Mouse (Mus musculus): ENCODE data around the gene Sprr2d. TPM values are rescaled to one million over a fixed set of nuclear protein-coding genes. Genes with fewer than 3 reads are reported as not detected.

The Sprr2d gene
- not detected in 2 replicates for polyA plus RNA-seq (2012; ENCODE audit: insufficient read depth, insufficient read length, low replicate concordance, missing spikeins)

DNA sequence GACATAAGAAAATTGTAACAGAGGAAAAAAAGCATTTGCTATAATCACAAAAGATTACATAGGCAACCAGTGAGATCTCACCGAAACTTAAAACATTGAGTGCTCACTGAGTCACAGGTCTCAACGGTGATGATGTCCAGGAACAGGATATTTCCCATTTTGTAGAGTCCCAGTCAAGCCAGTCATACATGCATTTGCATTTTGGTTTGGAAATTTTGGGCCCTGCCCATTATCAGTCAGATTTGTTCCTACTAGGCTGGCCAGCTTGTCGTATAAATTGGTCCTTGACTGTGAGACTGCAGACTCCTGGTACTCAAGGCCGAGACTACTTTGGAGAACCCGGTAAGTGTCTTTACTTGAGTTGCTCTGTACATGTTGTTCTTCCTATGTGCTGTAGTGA, at the start of gene Sprr2d:
TSS of gene Sprr2d (plus strand) at position 301 of the 400 bp plus-strand sequence.
- WGBS, result 94% methylated on average over 5 of the region's 5 CpGs
- Histone ChIP-seq H3K4me3 (ENCODE audit: insufficient read depth, low read depth, low read length) (no peak within 1 kb of the TSS), H3K27ac (ENCODE audit: insufficient read depth, low read depth, low read length) (no peak within 1 kb of the TSS), H3K4me1 (ENCODE audit: control insufficient read depth, insufficient read depth, low read length) (no peaks in the 10 kb centered on the region)
- TF ChIP-seq CTCF (IDR thresholded peaks at IDR 0.05; ENCODE audit: insufficient read depth, low read depth, low read length), result no peak
- TF ChIP-seq POLR2A (IDR thresholded peaks at IDR 0.05; ENCODE audit: insufficient read depth, low read depth, low read length), result no peak

DNA sequence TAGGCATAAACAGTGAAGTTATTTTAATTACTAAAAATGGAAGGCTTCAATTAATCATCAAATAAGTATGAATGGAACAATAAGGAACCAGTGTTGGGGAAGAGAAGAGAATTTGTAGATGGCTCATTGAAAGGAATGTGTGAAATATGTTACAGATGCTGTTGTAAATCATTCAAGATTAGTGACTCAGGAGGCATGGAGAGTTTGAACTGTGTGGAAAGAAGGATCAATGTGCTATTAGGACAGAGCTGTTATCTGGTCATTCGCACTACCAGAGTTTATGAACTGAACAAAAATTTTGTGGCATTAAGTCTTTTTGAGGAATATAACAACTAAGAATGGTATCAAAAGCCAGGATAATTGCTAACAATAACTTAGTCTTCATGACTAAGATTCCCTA, 31.5 kb upstream of the Sprr2d start:
- Histone ChIP-seq H3K4me3 (ENCODE audit: insufficient read depth, low read depth, low read length) (no peak overlapping the region), H3K4me1 (ENCODE audit: control insufficient read depth, insufficient read depth, low read length) (no peaks in the 10 kb centered on the region), H3K27ac (ENCODE audit: insufficient read depth, low read depth, low read length) (no peak overlapping the region)
- WGBS, result 98% methylated on average over 1 of the region's 1 CpGs
- TF ChIP-seq POLR2A (IDR thresholded peaks at IDR 0.05; ENCODE audit: insufficient read depth, low read depth, low read length) (no peak), CTCF (IDR thresholded peaks at IDR 0.05; ENCODE audit: insufficient read depth, low read depth, low read length) (no peak)

DNA sequence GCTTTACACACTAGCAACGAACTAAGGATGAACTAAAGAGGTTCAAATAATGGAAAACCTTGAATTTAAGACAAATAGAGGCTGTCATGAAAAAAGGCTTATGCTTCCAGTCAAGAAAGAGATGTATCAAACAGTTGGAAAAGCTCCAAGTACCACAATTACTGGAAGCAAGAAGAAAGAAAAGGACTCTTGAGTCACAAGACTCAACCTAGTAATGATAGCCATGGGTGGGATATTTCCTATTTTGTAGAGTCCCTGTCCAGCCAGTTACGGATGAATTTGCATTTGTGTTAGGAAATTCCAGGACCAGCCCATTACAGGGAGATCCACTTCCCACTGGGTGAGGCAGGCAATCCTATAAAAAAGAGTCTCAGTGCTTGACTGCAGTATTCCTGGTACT, 22.6 kb upstream of the Sprr2d start, which contains the start of gene Sprr2b:
TSS of gene Sprr2b (plus strand) at position 301 of the 400 bp plus-strand sequence.
- TF ChIP-seq CTCF (IDR thresholded peaks at IDR 0.05; ENCODE audit: insufficient read depth, low read depth, low read length), result no peak
- no peak for TF ChIP-seq POLR2A (IDR thresholded peaks at IDR 0.05; ENCODE audit: insufficient read depth, low read depth, low read length)
- 47% methylated on average over 2 of the region's 2 CpGs for WGBS
- no peak within 1 kb of the TSS for H3K4me3 ChIP-seq (ENCODE audit: insufficient read depth, low read depth, low read length)
- H3K4me1 ChIP-seq (ENCODE audit: control insufficient read depth, insufficient read depth, low read length), result no peaks in the 10 kb centered on the region
- no peak within 1 kb of the TSS for H3K27ac ChIP-seq (ENCODE audit: insufficient read depth, low read depth, low read length)

DNA sequence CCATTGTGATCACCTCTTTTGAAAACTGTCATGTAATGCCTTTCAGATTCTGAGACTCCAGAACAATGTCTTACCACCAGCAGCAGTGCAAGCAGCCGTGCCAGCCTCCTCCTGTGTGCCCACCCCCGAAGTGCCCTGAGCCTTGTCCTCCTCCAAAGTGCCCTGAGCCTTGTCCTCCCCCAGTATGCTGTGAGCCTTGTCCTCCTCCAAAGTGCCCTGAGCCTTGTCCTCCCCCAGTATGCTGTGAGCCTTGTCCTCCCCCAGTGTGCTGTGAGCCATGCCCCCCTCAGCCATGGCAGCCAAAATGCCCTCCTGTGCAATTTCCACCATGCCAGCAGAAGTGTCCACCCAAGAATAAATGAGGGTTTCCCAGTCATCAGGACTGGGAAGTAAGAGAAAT, 21.6 kb upstream of the Sprr2d start:
- H3K27ac ChIP-seq (ENCODE audit: insufficient read depth, low read depth, low read length), result no peak overlapping the region
- no peaks in the 10 kb centered on the region for H3K4me1 ChIP-seq (ENCODE audit: control insufficient read depth, insufficient read depth, low read length)
- WGBS, result 60% methylated on average over 2 of the region's 2 CpGs
- H3K4me3 ChIP-seq (ENCODE audit: insufficient read depth, low read depth, low read length), result no peak overlapping the region
- TF ChIP-seq POLR2A (IDR thresholded peaks at IDR 0.05; ENCODE audit: insufficient read depth, low read depth, low read length) (no peak), CTCF (IDR thresholded peaks at IDR 0.05; ENCODE audit: insufficient read depth, low read depth, low read length) (no peak)

DNA sequence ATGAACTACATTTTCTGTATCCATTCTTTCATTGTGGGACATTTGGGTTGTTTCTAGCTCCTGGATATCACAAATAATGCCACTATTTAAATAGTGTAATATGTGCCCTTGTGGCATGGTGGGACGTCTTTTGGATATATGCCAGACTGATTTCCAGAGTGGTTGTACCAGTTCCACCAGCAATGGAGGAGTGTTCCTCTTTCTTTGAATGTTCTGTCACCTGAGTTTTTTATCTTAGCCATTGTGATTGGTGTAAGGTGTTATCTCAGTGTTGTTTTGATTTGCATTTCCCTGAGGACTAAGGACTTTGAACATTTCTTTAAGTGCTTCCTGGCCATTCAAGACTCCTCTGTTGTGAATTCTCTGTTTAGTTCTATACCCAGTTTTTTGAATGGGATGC, 2.7 kb upstream of the Sprr2d start:
- Histone ChIP-seq H3K4me3 (ENCODE audit: insufficient read depth, low read depth, low read length) (no peak overlapping the region), H3K27ac (ENCODE audit: insufficient read depth, low read depth, low read length) (no peak overlapping the region), H3K4me1 (ENCODE audit: control insufficient read depth, insufficient read depth, low read length) (no peaks in the 10 kb centered on the region)
- WGBS, result 69% methylated on average over 1 of the region's 1 CpGs
- TF ChIP-seq CTCF (IDR thresholded peaks at IDR 0.05; ENCODE audit: insufficient read depth, low read depth, low read length) (no peak), POLR2A (IDR thresholded peaks at IDR 0.05; ENCODE audit: insufficient read depth, low read depth, low read length) (no peak)

DNA sequence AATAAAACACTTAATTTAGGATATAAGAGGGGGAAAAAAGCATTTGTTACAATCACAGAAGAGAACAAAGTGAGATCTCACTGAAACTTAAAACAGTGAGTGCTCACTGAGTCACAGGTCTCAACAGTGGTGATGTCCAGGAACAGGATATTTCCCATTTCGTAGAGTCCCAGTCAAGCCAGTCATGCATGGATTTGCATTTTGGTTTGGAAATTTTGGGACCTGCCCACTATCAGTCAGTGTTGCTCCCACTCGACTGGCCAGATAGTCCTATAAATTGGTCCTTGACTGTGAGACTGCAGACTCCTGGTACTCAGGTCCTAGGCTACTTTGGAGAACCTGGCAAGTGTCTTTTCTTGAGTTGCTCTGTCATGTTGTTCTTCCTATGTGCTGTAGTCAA, 12.9 kb downstream of the Sprr2d start, which contains the start of gene Sprr2e:
TSS of gene Sprr2e (plus strand) at position 301 of the 400 bp plus-strand sequence.
- 86% methylated on average over 2 of the region's 2 CpGs for WGBS
- Histone ChIP-seq H3K4me3 (ENCODE audit: insufficient read depth, low read depth, low read length) (no peak within 1 kb of the TSS), H3K27ac (ENCODE audit: insufficient read depth, low read depth, low read length) (no peak within 1 kb of the TSS), H3K4me1 (ENCODE audit: control insufficient read depth, insufficient read depth, low read length) (no peaks in the 10 kb centered on the region)
- TF ChIP-seq POLR2A (IDR thresholded peaks at IDR 0.05; ENCODE audit: insufficient read depth, low read depth, low read length) (no peak), CTCF (IDR thresholded peaks at IDR 0.05; ENCODE audit: insufficient read depth, low read depth, low read length) (no peak)

DNA sequence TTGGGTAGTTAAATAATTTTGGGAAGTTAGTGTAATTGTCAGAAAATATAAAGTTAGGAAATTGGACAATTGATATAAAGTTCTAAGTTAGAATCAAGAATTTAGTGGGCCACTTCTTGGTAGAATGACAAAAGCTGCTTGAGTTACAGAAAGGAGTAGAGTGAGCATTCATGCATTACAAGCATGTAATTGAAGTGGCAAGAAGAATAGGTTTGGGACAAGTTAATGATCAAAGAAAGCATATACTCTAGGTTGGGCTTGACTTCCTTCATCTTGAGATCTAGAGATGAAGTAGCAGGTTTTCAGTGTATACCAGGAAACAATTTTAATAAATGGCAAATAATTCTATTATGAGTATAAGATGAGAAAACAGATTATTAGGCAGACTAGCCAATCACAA, 22.7 kb downstream of the Sprr2d start:
- no peak overlapping the region for H3K27ac ChIP-seq (ENCODE audit: insufficient read depth, low read depth, low read length)
- H3K4me3 ChIP-seq (ENCODE audit: insufficient read depth, low read depth, low read length), result no peak overlapping the region
- no peaks in the 10 kb centered on the region for H3K4me1 ChIP-seq (ENCODE audit: control insufficient read depth, insufficient read depth, low read length)
- no peak for TF ChIP-seq CTCF (IDR thresholded peaks at IDR 0.05; ENCODE audit: insufficient read depth, low read depth, low read length)
- TF ChIP-seq POLR2A (IDR thresholded peaks at IDR 0.05; ENCODE audit: insufficient read depth, low read depth, low read length), result no peak

DNA sequence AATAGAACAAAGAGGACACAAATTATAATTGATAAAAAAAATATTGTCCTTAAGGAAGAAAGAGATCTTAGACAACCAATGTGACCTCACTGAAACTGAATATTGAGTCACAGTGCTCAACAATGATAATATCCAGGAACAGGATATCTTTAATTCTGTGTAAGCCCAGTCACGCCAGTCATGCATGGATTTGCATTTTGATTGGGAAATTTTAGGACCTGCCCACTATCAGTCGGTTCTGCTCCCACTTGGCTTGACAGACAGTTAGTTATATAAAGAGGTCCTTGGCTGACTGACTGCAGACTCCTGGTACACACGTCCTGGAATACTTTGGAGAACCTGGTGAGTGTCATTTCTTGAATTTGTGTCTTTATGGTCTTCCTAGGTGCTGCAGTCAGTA, 25.9 kb downstream of the Sprr2d start, which contains the start of gene Sprr2f:
TSS of gene Sprr2f (plus strand) at position 301 of the 400 bp plus-strand sequence.
- H3K4me3 ChIP-seq (ENCODE audit: insufficient read depth, low read depth, low read length), result no peak within 1 kb of the TSS
- no peak for TF ChIP-seq CTCF (IDR thresholded peaks at IDR 0.05; ENCODE audit: insufficient read depth, low read depth, low read length)
- no peaks in the 10 kb centered on the region for H3K4me1 ChIP-seq (ENCODE audit: control insufficient read depth, insufficient read depth, low read length)
- H3K27ac ChIP-seq (ENCODE audit: insufficient read depth, low read depth, low read length), result no peak within 1 kb of the TSS
- 63% methylated on average over 3 of the region's 3 CpGs for WGBS

DNA sequence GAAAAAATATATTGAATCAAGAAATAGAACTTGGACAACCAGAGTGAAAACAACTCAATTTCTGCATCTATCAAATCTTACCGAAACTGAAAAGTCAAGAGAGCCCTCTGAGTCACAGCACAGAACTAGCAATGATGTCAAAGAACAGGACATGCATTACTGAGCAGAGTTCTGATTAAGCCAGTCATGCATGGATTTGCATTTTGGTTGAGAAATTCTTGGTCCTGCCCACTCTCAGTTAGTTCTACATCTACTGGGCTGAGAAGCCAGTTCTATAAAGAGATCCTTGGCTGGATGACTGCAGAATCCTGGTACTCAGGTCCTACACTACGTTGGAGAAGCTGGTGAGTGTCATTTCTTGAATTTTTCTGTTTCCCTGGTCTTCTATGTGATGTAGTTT, 34.7 kb downstream of the Sprr2d start:
- Histone ChIP-seq H3K4me1 (ENCODE audit: control insufficient read depth, insufficient read depth, low read length) (no peaks in the 10 kb centered on the region), H3K27ac (ENCODE audit: insufficient read depth, low read depth, low read length) (no peak overlapping the region), H3K4me3 (ENCODE audit: insufficient read depth, low read depth, low read length) (no peak overlapping the region)
- TF ChIP-seq CTCF (IDR thresholded peaks at IDR 0.05; ENCODE audit: insufficient read depth, low read depth, low read length) (no peak), POLR2A (IDR thresholded peaks at IDR 0.05; ENCODE audit: insufficient read depth, low read depth, low read length) (no peak)
- WGBS, result 79% methylated on average over 2 of the region's 2 CpGs

DNA sequence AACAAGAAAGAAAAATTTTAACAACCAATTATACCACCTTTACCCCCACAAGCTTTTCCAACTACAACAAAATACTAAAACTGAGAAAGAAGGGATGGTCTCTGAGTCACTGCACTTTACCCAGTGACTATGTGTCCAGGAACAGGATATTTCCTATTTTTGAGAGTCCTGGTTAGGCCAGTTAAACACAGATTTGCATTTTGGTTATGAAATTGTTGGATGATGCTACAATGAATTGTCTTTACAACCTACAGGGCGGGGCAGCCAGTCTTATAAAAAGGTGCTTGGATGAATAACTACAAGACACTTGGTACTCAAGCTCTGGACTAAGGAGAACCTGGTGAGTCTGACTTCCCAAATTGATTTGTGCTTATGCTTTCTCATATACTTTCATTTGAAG, 46.4 kb downstream of the Sprr2d start, which contains the start of gene Sprr2h:
TSS of gene Sprr2h (plus strand) at position 301 of the 400 bp plus-strand sequence.
- no peak within 1 kb of the TSS for H3K4me3 ChIP-seq (ENCODE audit: insufficient read depth, low read depth, low read length)
- no peaks in the 10 kb centered on the region for H3K4me1 ChIP-seq (ENCODE audit: control insufficient read depth, insufficient read depth, low read length)
- 82% methylated on average over 1 of the region's 1 CpGs for WGBS
- H3K27ac ChIP-seq (ENCODE audit: insufficient read depth, low read depth, low read length), result no peak within 1 kb of the TSS
- TF ChIP-seq POLR2A (IDR thresholded peaks at IDR 0.05; ENCODE audit: insufficient read depth, low read depth, low read length) (no peak), CTCF (IDR thresholded peaks at IDR 0.05; ENCODE audit: insufficient read depth, low read depth, low read length) (no peak)

Other genes starting within 250 kb of the Sprr2d start
- not detected in 2 replicates for gene Prr9, start 215.2 kb upstream of the Sprr2d start, polyA plus RNA-seq (2012; ENCODE audit: insufficient read depth, insufficient read length, low replicate concordance, missing spikeins)
- gene Lelp1, start 196.4 kb upstream of the Sprr2d start, polyA plus RNA-seq (2012; ENCODE audit: insufficient read depth, insufficient read length, low replicate concordance, missing spikeins), result not detected in 2 replicates
- gene Sprr2a1, start 123.3 kb upstream of the Sprr2d start, polyA plus RNA-seq (2012; ENCODE audit: insufficient read depth, insufficient read length, low replicate concordance, missing spikeins), result not detected in 2 replicates
- gene Sprr2a2, start 123.2 kb upstream of the Sprr2d start, polyA plus RNA-seq (2012; ENCODE audit: insufficient read depth, insufficient read length, low replicate concordance, missing spikeins), result not detected in 2 replicates
- gene Sprr2a3, start 53.7 kb upstream of the Sprr2d start, polyA plus RNA-seq (2012; ENCODE audit: insufficient read depth, insufficient read length, low replicate concordance, missing spikeins), result not detected in 2 replicates
- not detected in 2 replicates for gene Sprr2b, start 22.5 kb upstream of the Sprr2d start, polyA plus RNA-seq (2012; ENCODE audit: insufficient read depth, insufficient read length, low replicate concordance, missing spikeins)
- not detected in 2 replicates for gene Sprr2e, start 13.0 kb downstream of the Sprr2d start, polyA plus RNA-seq (2012; ENCODE audit: insufficient read depth, insufficient read length, low replicate concordance, missing spikeins)
- gene Sprr2f, start 26.0 kb downstream of the Sprr2d start, polyA plus RNA-seq (2012; ENCODE audit: insufficient read depth, insufficient read length, low replicate concordance, missing spikeins), result not detected in 2 replicates
- gene Sprr2h, start 46.5 kb downstream of the Sprr2d start, polyA plus RNA-seq (2012; ENCODE audit: insufficient read depth, insufficient read length, low replicate concordance, missing spikeins), result not detected in 2 replicates
- not detected in 2 replicates for gene Sprr2i, start 68.9 kb downstream of the Sprr2d start, polyA plus RNA-seq (2012; ENCODE audit: insufficient read depth, insufficient read length, low replicate concordance, missing spikeins)
- gene Sprr2j-ps, start 78.9 kb downstream of the Sprr2d start, polyA plus RNA-seq (2012; ENCODE audit: insufficient read depth, insufficient read length, low replicate concordance, missing spikeins), result not detected in 2 replicates
- gene Gm9774, start 90.3 kb downstream of the Sprr2d start, polyA plus RNA-seq (2012; ENCODE audit: insufficient read depth, insufficient read length, low replicate concordance, missing spikeins), result not detected in 2 replicates
- not detected in 2 replicates for gene Sprr2k, start 93.4 kb downstream of the Sprr2d start, polyA plus RNA-seq (2012; ENCODE audit: insufficient read depth, insufficient read length, low replicate concordance, missing spikeins)
- not detected in 2 replicates for gene Sprr1b, start 99.6 kb downstream of the Sprr2d start, polyA plus RNA-seq (2012; ENCODE audit: insufficient read depth, insufficient read length, low replicate concordance, missing spikeins)
- gene Sprr3, start 119.6 kb downstream of the Sprr2d start, polyA plus RNA-seq (2012; ENCODE audit: insufficient read depth, insufficient read length, low replicate concordance, missing spikeins), result not detected in 2 replicates
- not detected in 2 replicates for gene Sprr1a, start 146.8 kb downstream of the Sprr2d start, polyA plus RNA-seq (2012; ENCODE audit: insufficient read depth, insufficient read length, low replicate concordance, missing spikeins)
- gene Sprr4, start 161.4 kb downstream of the Sprr2d start, polyA plus RNA-seq (2012; ENCODE audit: insufficient read depth, insufficient read length, low replicate concordance, missing spikeins), result not detected in 2 replicates
- not detected in 2 replicates for gene 2310046K23Rik, start 195.4 kb downstream of the Sprr2d start, polyA plus RNA-seq (2012; ENCODE audit: insufficient read depth, insufficient read length, low replicate concordance, missing spikeins)
- not detected in 2 replicates for gene Ivl, start 234.6 kb downstream of the Sprr2d start, polyA plus RNA-seq (2012; ENCODE audit: insufficient read depth, insufficient read length, low replicate concordance, missing spikeins)
- gene Smcp, start 249.9 kb downstream of the Sprr2d start, polyA plus RNA-seq (2012; ENCODE audit: insufficient read depth, insufficient read length, low replicate concordance, missing spikeins), result not detected in 2 replicates

Data from olfactory bulb, adult 2 months (tissue).